Mouse (Mus musculus) megakaryocyte, embryonic 14.5 days (primary cell): ENCODE results near the gene Hsh2d. TPM values are rescaled to one million over a fixed set of nuclear protein-coding genes. Genes with fewer than 3 reads are reported as not detected.

ENCODE experiments used
- H3K27me3 ChIP-seq: replicated peaks from 2 replicates; pipeline ENCODE3; 2012; ENCODE audit warnings: inconsistent platforms
- H3K36me3 ChIP-seq: replicated peaks from 2 replicates; pipeline ENCODE3; 2012; ENCODE audit warnings: low read length, inconsistent platforms, mixed read lengths
- H3K4me1 ChIP-seq: 2 replicates; pipeline ENCODE4 v1.6.1; 2012; ENCODE audit warnings: inconsistent platforms
- H3K4me3 ChIP-seq: replicated peaks from 2 replicates; pipeline ENCODE3; 2012; ENCODE audit warnings: moderate library complexity, mild to moderate bottlenecking, inconsistent platforms
- H3K9me3 ChIP-seq: 2 replicates; pipeline ENCODE4 v1.6.1; 2012; ENCODE audit warnings: inconsistent platforms
- FLI1 ChIP-seq: IDR thresholded peaks from 2 replicates; pipeline ENCODE4 v1.6.1; 2012; ENCODE audit warnings: low read length, inconsistent platforms, mixed read lengths
- GATA1 ChIP-seq: IDR thresholded peaks from 3 replicates; pipeline ENCODE4 v1.6.1; 2012; ENCODE audit warnings: mixed read lengths, low read length, inconsistent platforms, borderline replicate concordance
- polyA plus RNA-seq: library from polyadenylated mRNA; stranded (reverse); fragments of >175 nt; gene quantifications from 2 replicates; pipeline ENCODE4 v1.2.3, GENCODE M21; 2012; ENCODE audit warnings: low replicate concordance; ENCODE audit not compliant: insufficient read depth

The Hsh2d gene
- polyA plus RNA-seq, 1 experiment, result 2.3 TPM

GRCm38 (mm10) chr8:72242226-72242625 lies 52.8 kb downstream of the Hsh2d start:
- Histone ChIP-seq H3K9me3 (no peaks in the 10 kb centered on the region), H3K36me3 (peaks cover 44% of the 10 kb centered on the region)
- TF ChIP-seq FLI1, result no peak
- no peak for TF ChIP-seq GATA1

GRCm38 (mm10) chr8:72244610-72245009 lies 55.2 kb downstream of the Hsh2d start:
- TF ChIP-seq GATA1 (no peak), FLI1 (no peak)
- Histone ChIP-seq H3K36me3 (peaks cover 66% of the 10 kb centered on the region), H3K9me3 (no peaks in the 10 kb centered on the region)

More at GRCm38 (mm10) chr8:72242226-72242625, 52.8 kb downstream of the Hsh2d start:
- Histone ChIP-seq H3K27me3 (no peaks in the 10 kb centered on the region), H3K4me1 (peaks cover 71% of the 10 kb centered on the region), H3K4me3 (no peak overlapping the region)

More at GRCm38 (mm10) chr8:72244610-72245009, 55.2 kb downstream of the Hsh2d start:
- peaks cover 77% of the 10 kb centered on the region for H3K4me1 ChIP-seq
- no peaks in the 10 kb centered on the region for H3K27me3 ChIP-seq
- H3K4me3 ChIP-seq, result peak overlapping the region; percentile 84

Other genes starting within 250 kb of the Hsh2d start
- gene Zfp961, start 238.6 kb upstream of the Hsh2d start, polyA plus RNA-seq, result 0.17 TPM in 1 of 2 replicates, not detected in the other
- gene Cyp4f18, start 180.0 kb upstream of the Hsh2d start, polyA plus RNA-seq, result 5.2 and 6.8 TPM in 2 replicates
- gene Olfr372, start 148.4 kb upstream of the Hsh2d start, polyA plus RNA-seq, result not detected in 2 replicates
- not detected in 2 replicates for gene Olfr373, start 106.5 kb upstream of the Hsh2d start, polyA plus RNA-seq
- not detected in 2 replicates for gene Olfr374, start 82.6 kb upstream of the Hsh2d start, polyA plus RNA-seq
- 84.6 and 1,037 TPM in 2 replicates for gene Tpm4, start 54.7 kb upstream of the Hsh2d start, polyA plus RNA-seq
- gene Rab8a, start 28.4 kb upstream of the Hsh2d start, polyA plus RNA-seq, result 48.8 and 66.5 TPM in 2 replicates
- not detected in 2 replicates for gene Cib3, start 23.2 kb downstream of the Hsh2d start, polyA plus RNA-seq
- not detected in 2 replicates for gene Gm11034, start 24.0 kb downstream of the Hsh2d start, polyA plus RNA-seq
- gene Fam32a, start 30.1 kb downstream of the Hsh2d start, polyA plus RNA-seq, result 9.5 and 80.5 TPM in 2 replicates
- gene Ap1m1, start 50.4 kb downstream of the Hsh2d start, polyA plus RNA-seq, result 188 and 196 TPM in 2 replicates
- gene Gm10282, start 115.6 kb downstream of the Hsh2d start, polyA plus RNA-seq, result 27.5 and 64.2 TPM in 2 replicates
- 21.5 and 29.5 TPM in 2 replicates for gene Klf2, start 129.4 kb downstream of the Hsh2d start, polyA plus RNA-seq
- gene Eps15l1, start 231.8 kb downstream of the Hsh2d start, polyA plus RNA-seq, result 5.9 and 8.1 TPM in 2 replicates